Mouse (Mus musculus) E14TG2a.4 (cell line): ENCODE results near the gene Agtpbp1.

Experiments used
- CTCF ChIP-seq: conservative IDR thresholded peaks from 2 replicates; pipeline ENCODE4 v1.5.1; 2014; ENCODE audit warnings: low read length
- POU5F1 ChIP-seq: IDR thresholded peaks from 2 replicates; pipeline ENCODE4 v1.6.1; 2014; ENCODE audit warnings: low read length, borderline replicate concordance

DNA sequence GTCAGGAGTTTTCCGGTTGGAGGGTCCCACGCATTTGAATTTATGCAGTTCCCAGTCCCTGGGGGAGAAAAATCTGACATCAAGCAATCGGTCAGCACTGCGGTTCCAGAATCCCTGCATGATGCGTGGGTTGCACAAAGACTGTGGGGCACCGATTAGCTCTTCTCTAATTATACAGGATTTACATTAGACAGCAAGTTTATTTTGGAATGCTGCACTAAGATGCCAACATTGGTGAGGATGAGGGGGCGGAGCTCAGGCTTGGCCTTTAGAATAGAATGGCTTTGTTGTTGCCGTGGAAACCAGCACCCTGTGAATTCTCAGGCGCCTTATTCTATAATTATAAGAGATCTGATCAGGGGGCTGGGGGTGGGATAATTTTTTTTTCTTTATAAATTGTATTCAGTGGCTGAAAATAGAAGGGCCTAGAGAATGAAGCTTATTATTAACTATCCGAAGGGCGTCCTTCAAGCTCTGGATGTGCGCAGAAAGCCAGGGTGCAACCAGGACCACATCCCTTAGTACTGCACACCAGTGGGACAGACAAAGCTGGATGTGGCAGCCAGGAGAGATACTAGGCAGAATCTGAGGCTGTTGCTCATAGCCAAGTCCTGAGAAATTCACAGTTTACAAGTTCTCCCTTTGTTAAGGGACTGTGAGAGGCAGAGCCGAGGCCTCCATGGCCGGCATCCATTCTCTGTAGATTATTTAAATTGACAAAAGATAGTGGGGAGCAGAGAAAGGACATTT is 182.8 kb downstream of the Agtpbp1 start:
- TF ChIP-seq CTCF (no peak), POU5F1 (no peak)
